In genomic region chr14:54409980-54410810, GRCm38 (mm10) we compare ENCODE assay signal across 8 mouse cellular contexts. TPM values are rescaled to one million over a fixed set of nuclear protein-coding genes. Genes with fewer than 3 reads are reported as not detected.
A peak's percentile ranks its signal among the peaks of the same experiment; 100 is the strongest.
DNase-seq lines count a peak whose midpoint lies in the region; ATAC-seq and TF ChIP-seq lines count a peak whose summit lies in the region.

No protein-coding gene starts in this region.

- H3K9ac ChIP-seq in CH12.LX (ENCODE audit: insufficient read depth, low read depth) = peak overlapping the region; percentile 57
- peak overlapping the region; percentile 10; the same call in 1 of the 2 replicates for H3K9ac ChIP-seq in embryonic facial prominence, embryonic 12.5 days
- no peak overlapping the region for H3K9ac ChIP-seq in hindbrain, embryonic 15.5 days
- H3K9ac ChIP-seq in liver, embryonic 14.5 days (replicated peaks) = no peak overlapping the region
- peak overlapping the region; percentile 53; the same call in 1 of the 2 replicates for H3K9ac ChIP-seq in neural tube, embryonic 13.5 days

- TF ChIP-seq EP300 in CH12.LX (IDR thresholded peaks at IDR 0.05; ENCODE audit: low read length) = no peak
- TF ChIP-seq EP300 in liver, embryonic 14.5 days (IDR thresholded peaks at IDR 0.05; ENCODE audit: low read depth) = no peak

- no peak for DNase-seq in CH12.LX (ENCODE audit: extremely low read depth)
- no peak for DNase-seq in liver, embryonic 14.5 days (ENCODE audit: low read depth in 3 of 3, low spot score in 3 of 3)
- DNase-seq in thymus, postnatal 14 days = no peak
- DNase-seq in thymus, adult 2 months = no peak

- dilution Hi-C loops in CH12.LX (cut with MboI; ENCODE audit: extremely low pct_ligation_motif_present, extremely low pct_unique_long_range_greater_than_20kb, low sequenced_read_pairs) = no loop called here

- no peaks in the 10 kb centered on the region for H3K9me3 ChIP-seq in CH12.LX (replicated peaks; ENCODE audit: low read length)
- no peaks in the 10 kb centered on the region for H3K9me3 ChIP-seq in embryonic facial prominence, embryonic 12.5 days
- no peaks in the 10 kb centered on the region for H3K9me3 ChIP-seq in hindbrain, embryonic 15.5 days
- no peaks in the 10 kb centered on the region for H3K9me3 ChIP-seq in liver, embryonic 14.5 days (ENCODE audit: control insufficient read depth, low read length)
- no peaks in the 10 kb centered on the region for H3K9me3 ChIP-seq in neural tube, embryonic 13.5 days

- peak overlapping the region in 2 of 3 experiments; percentile 10 to 42 for H3K4me3 ChIP-seq in CH12.LX (replicated peaks in 1 of 3; ENCODE audit: low read depth in 2 of 3, low read length in 2 of 3, poor library complexity in 1 of 3)
- no peak overlapping the region for H3K4me3 ChIP-seq in embryonic facial prominence, embryonic 12.5 days
- no peak overlapping the region for H3K4me3 ChIP-seq in hindbrain, embryonic 15.5 days
- no peak overlapping the region for H3K4me3 ChIP-seq in liver, embryonic 14.5 days (ENCODE audit: insufficient read depth in 1 of 2, low read depth in 2 of 2, low read length in 2 of 2)
- H3K4me3 ChIP-seq in neural tube, embryonic 13.5 days = no peak overlapping the region
- H3K4me3 ChIP-seq in thymus, adult 2 months (ENCODE audit: control insufficient read depth, insufficient read depth, low read length) = no peak overlapping the region

- ATAC-seq in embryonic facial prominence, embryonic 12.5 days (ENCODE audit: insufficient number of reproducible peaks, insufficient read depth, low FRiP score, low TSS enrichment) = no peak
- no peak for ATAC-seq in hindbrain, embryonic 15.5 days (ENCODE audit: low FRiP score, low read depth)
- peak; percentile 48; the same call in 1 of the 2 replicates for ATAC-seq in liver, embryonic 14.5 days (ENCODE audit: insufficient read depth)
- no peak for ATAC-seq in neural tube, embryonic 13.5 days (ENCODE audit: low read depth)
- no peak for ATAC-seq in erythroid progenitor cell, adult 5-6 weeks (replicated peaks; ENCODE audit: low FRiP score, poor library complexity, severe bottlenecking)

- peaks cover 11 to 71% of the 10 kb centered on the region in 2 experiments for H3K4me1 ChIP-seq in CH12.LX (ENCODE audit: control insufficient read depth in 1 of 2, insufficient read depth in 2 of 2)
- H3K4me1 ChIP-seq in embryonic facial prominence, embryonic 12.5 days = peaks cover 21% of the 10 kb centered on the region
- peaks cover 6% of the 10 kb centered on the region; the same call in 1 of the 2 replicates for H3K4me1 ChIP-seq in hindbrain, embryonic 15.5 days (replicated peaks)
- peaks cover 0 to 13% of the 10 kb centered on the region in 2 experiments; a peak in 3 of 4 replicates for H3K4me1 ChIP-seq in liver, embryonic 14.5 days (replicated peaks; ENCODE audit: control insufficient read depth in 2 of 2, insufficient read depth in 2 of 2, low read length in 1 of 2)
- peaks cover 13% of the 10 kb centered on the region for H3K4me1 ChIP-seq in neural tube, embryonic 13.5 days (replicated peaks)
- peaks cover 18% of the 10 kb centered on the region for H3K4me1 ChIP-seq in thymus, adult 2 months (replicated peaks; ENCODE audit: control insufficient read depth, insufficient read depth, low read length)

- H3K4me2 ChIP-seq in CH12.LX (ENCODE audit: insufficient read depth, low read depth, poor library complexity, severe bottlenecking) = peak overlapping the region; percentile 68
- H3K4me2 ChIP-seq in embryonic facial prominence, embryonic 12.5 days (replicated peaks) = peak overlapping the region; percentile 0; the same call in 1 of the 2 replicates
- H3K4me2 ChIP-seq in hindbrain, embryonic 15.5 days = peak overlapping the region; percentile 3; the same call in 1 of the 2 replicates
- H3K4me2 ChIP-seq in liver, embryonic 14.5 days (ENCODE audit: low read depth) = peak overlapping the region; percentile 16
- H3K4me2 ChIP-seq in neural tube, embryonic 13.5 days = peak overlapping the region; percentile 29; the same call in 1 of the 2 replicates

- WGBS in embryonic facial prominence, embryonic 12.5 days = 38% methylated on average over 17 of the region's 17 CpGs
- WGBS in hindbrain, embryonic 15.5 days = 46% methylated on average over 17 of the region's 17 CpGs
- WGBS in liver, embryonic 14.5 days (ENCODE audit: insufficient replicate concordance) = 20% methylated on average over 17 of the region's 17 CpGs
- WGBS in neural tube, embryonic 13.5 days = 43% methylated on average over 17 of the region's 17 CpGs
- 62% methylated on average over 17 of the region's 17 CpGs for WGBS in thymus, adult 2 months

- peaks cover 11 to 14% of the 10 kb centered on the region in 2 experiments for H3K36me3 ChIP-seq in CH12.LX (replicated peaks in 1 of 2; ENCODE audit: control insufficient read depth in 1 of 2, insufficient read depth in 1 of 2, low read length in 1 of 2)
- H3K36me3 ChIP-seq in embryonic facial prominence, embryonic 12.5 days = no peaks in the 10 kb centered on the region
- no peaks in the 10 kb centered on the region for H3K36me3 ChIP-seq in hindbrain, embryonic 15.5 days
- H3K36me3 ChIP-seq in liver, embryonic 14.5 days (replicated peaks; ENCODE audit: control insufficient read depth, insufficient read depth, low read depth) = no peaks in the 10 kb centered on the region
- no peaks in the 10 kb centered on the region for H3K36me3 ChIP-seq in neural tube, embryonic 13.5 days
- H3K36me3 ChIP-seq in thymus, adult 2 months (ENCODE audit: control insufficient read depth, insufficient read depth, low read length) = no peaks in the 10 kb centered on the region

- in situ Hi-C loops in CH12.LX (cut with MboI; ENCODE audit: low pct_ligation_motif_present, low pct_unique_long_range_greater_than_20kb, low sequenced_read_pairs) = loop anchor here (25.0 kb wide), 1 partner anchor 348 kb away; no protein-coding TSS in a partner anchor

- H3K27me3 ChIP-seq in CH12.LX (replicated peaks) = no peaks in the 10 kb centered on the region
- H3K27me3 ChIP-seq in embryonic facial prominence, embryonic 12.5 days = 0 out of 2 replicates have a peak, but pooled peaks cover under 1% of the 10 kb centered on the region
- peaks cover 19% of the 10 kb centered on the region for H3K27me3 ChIP-seq in hindbrain, embryonic 15.5 days
- H3K27me3 ChIP-seq in liver, embryonic 14.5 days (ENCODE audit: control insufficient read depth, insufficient read depth, low read length) = no peaks in the 10 kb centered on the region
- H3K27me3 ChIP-seq in neural tube, embryonic 13.5 days = peaks cover 17% of the 10 kb centered on the region
- no peaks in the 10 kb centered on the region for H3K27me3 ChIP-seq in thymus, adult 2 months (ENCODE audit: control insufficient read depth, insufficient read depth, low read length)

- no peak; a peak in 1 of 4 replicates for TF ChIP-seq CTCF in CH12.LX (conservative IDR thresholded peaks at IDR 0.05 in 1 of 2, IDR thresholded peaks at IDR 0.05 in 1 of 2; ENCODE audit: low read depth in 2 of 2, low read length in 2 of 2)
- no peak for TF ChIP-seq CTCF in liver, embryonic 14.5 days (IDR thresholded peaks at IDR 0.05; ENCODE audit: low read depth)
- TF ChIP-seq CTCF in thymus, adult 2 months (IDR thresholded peaks at IDR 0.05; ENCODE audit: borderline replicate concordance, control insufficient read depth, extremely low read depth, insufficient read depth, low read length, poor library complexity) = no peak

- peak overlapping the region; percentile 80 for H3K27ac ChIP-seq in CH12.LX (ENCODE audit: insufficient read depth, low read depth)
- peak overlapping the region; percentile 12; the same call in 1 of the 2 replicates for H3K27ac ChIP-seq in embryonic facial prominence, embryonic 12.5 days
- H3K27ac ChIP-seq in hindbrain, embryonic 15.5 days (replicated peaks) = peak overlapping the region; percentile 29
- no peak overlapping the region for H3K27ac ChIP-seq in liver, embryonic 14.5 days
- H3K27ac ChIP-seq in neural tube, embryonic 13.5 days (replicated peaks) = peak overlapping the region; percentile 71
- no peak overlapping the region for H3K27ac ChIP-seq in thymus, adult 2 months (ENCODE audit: control insufficient read depth, insufficient read depth, low read length)

- TF ChIP-seq POLR2A in CH12.LX (IDR thresholded peaks at IDR 0.05; ENCODE audit: low read depth, low read length) = peak; percentile 49; the same call in 1 of the 2 replicates
- TF ChIP-seq POLR2A in thymus, adult 2 months (IDR thresholded peaks at IDR 0.05; ENCODE audit: control insufficient read depth, extremely low read depth, insufficient read depth, low read length, poor library complexity) = no peak

- no peak for TF ChIP-seq RAD21 in CH12.LX (IDR thresholded peaks at IDR 0.05; ENCODE audit: low read depth, low read length)

- H3K79me2 ChIP-seq in CH12.LX (replicated peaks; ENCODE audit: control insufficient read depth, extremely low read depth, insufficient read depth, poor library complexity, severe bottlenecking) = peaks cover 44% of the 10 kb centered on the region

RNA-seq across cellular contexts. Expression of gene Slc7a7, which starts 7.4 kb away (rescaled TPM):
- total RNA-seq in CH12.LX (2012; rRNA removed) (43.3 and 50.4 TPM in 2 replicates), CH12.LX (2014; rRNA removed) (23.8 and 27.8 TPM in 2 replicates)
- polyA plus RNA-seq in CH12.LX (2012; ENCODE audit: insufficient read length, low read depth) = 40.0 and 45.4 TPM in 2 replicates
- 4.8 and 5.2 TPM in 2 replicates for polyA plus RNA-seq in embryonic facial prominence, embryonic 12.5 days (2016; fragmentation: Nextera tagmentation; extraction: Ambion mirVana)
- polyA plus RNA-seq in hindbrain, embryonic 15.5 days (2015; fragmentation: Nextera tagmentation; extraction: Ambion mirVana) = 4.5 and 5.9 TPM in 2 replicates
- 7.8 and 8.7 TPM in 2 replicates for polyA plus RNA-seq in liver, embryonic 14.5 days (2012; rRNA removed)
- polyA plus RNA-seq in liver, embryonic 14.5 days (2014; fragmentation: Nextera tagmentation; extraction: Ambion mirVana) = 4.9 and 6.2 TPM in 2 replicates
- polyA plus RNA-seq in neural tube, embryonic 13.5 days (2015; fragmentation: Nextera tagmentation; extraction: Ambion mirVana) = 6.7 and 7.9 TPM in 2 replicates
- 1.7 and 2.5 TPM in 2 replicates for total RNA-seq in erythroid progenitor cell, adult 5-6 weeks (2015; ENCODE audit: low replicate concordance)
- total RNA-seq in erythroid progenitor cell, adult 5-6 weeks (2017; ENCODE audit: low replicate concordance) = 1.4 and 1.9 TPM in 2 replicates
- 24.2 and 29.3 TPM in 2 replicates for polyA plus RNA-seq in thymus, adult 2 months (2012; rRNA removed)

RNA-seq across cellular contexts. Expression of gene Mrpl52, which starts 16.5 kb away (rescaled TPM):
- total RNA-seq in CH12.LX (2012; rRNA removed) = 309 and 328 TPM in 2 replicates
- total RNA-seq in CH12.LX (2014; rRNA removed) = 87.9 and 97.1 TPM in 2 replicates
- 230 and 281 TPM in 2 replicates for polyA plus RNA-seq in CH12.LX (2012; ENCODE audit: insufficient read length, low read depth)
- polyA plus RNA-seq in embryonic facial prominence, embryonic 12.5 days (2016; fragmentation: Nextera tagmentation; extraction: Ambion mirVana) = 253 and 263 TPM in 2 replicates
- polyA plus RNA-seq in hindbrain, embryonic 15.5 days (2015; fragmentation: Nextera tagmentation; extraction: Ambion mirVana) = 241 and 251 TPM in 2 replicates
- polyA plus RNA-seq in liver, embryonic 14.5 days (2012; rRNA removed) = 107 and 177 TPM in 2 replicates
- polyA plus RNA-seq in liver, embryonic 14.5 days (2014; fragmentation: Nextera tagmentation; extraction: Ambion mirVana) = 218 and 228 TPM in 2 replicates
- 209 and 275 TPM in 2 replicates for polyA plus RNA-seq in neural tube, embryonic 13.5 days (2015; fragmentation: Nextera tagmentation; extraction: Ambion mirVana)
- 74.6 and 93.1 TPM in 2 replicates for total RNA-seq in erythroid progenitor cell, adult 5-6 weeks (2015; ENCODE audit: low replicate concordance)
- total RNA-seq in erythroid progenitor cell, adult 5-6 weeks (2017; ENCODE audit: low replicate concordance) = 1.1 and 26.1 TPM in 2 replicates
- 211 and 214 TPM in 2 replicates for polyA plus RNA-seq in thymus, adult 2 months (2012; rRNA removed)

RNA-seq across cellular contexts. Expression of gene Mmp14, which starts 21.2 kb away (rescaled TPM):
- total RNA-seq in CH12.LX (2012; rRNA removed) (0.08 and 0.17 TPM in 2 replicates), CH12.LX (2014; rRNA removed) (0.08 and 0.11 TPM in 2 replicates)
- polyA plus RNA-seq in CH12.LX (2012; ENCODE audit: insufficient read length, low read depth) = 0.10 TPM in 1 of 2 replicates, not detected in the other
- 182 and 194 TPM in 2 replicates for polyA plus RNA-seq in embryonic facial prominence, embryonic 12.5 days (2016; fragmentation: Nextera tagmentation; extraction: Ambion mirVana)
- polyA plus RNA-seq in hindbrain, embryonic 15.5 days (2015; fragmentation: Nextera tagmentation; extraction: Ambion mirVana) = 51.1 and 53.4 TPM in 2 replicates
- polyA plus RNA-seq in liver, embryonic 14.5 days (2012; rRNA removed) = 17.7 and 19.0 TPM in 2 replicates
- 14.4 and 15.5 TPM in 2 replicates for polyA plus RNA-seq in liver, embryonic 14.5 days (2014; fragmentation: Nextera tagmentation; extraction: Ambion mirVana)
- 52.7 and 65.4 TPM in 2 replicates for polyA plus RNA-seq in neural tube, embryonic 13.5 days (2015; fragmentation: Nextera tagmentation; extraction: Ambion mirVana)
- 1.8 TPM in 1 of 2 replicates, not detected in the other for total RNA-seq in erythroid progenitor cell, adult 5-6 weeks (2015; ENCODE audit: low replicate concordance)
- 1.4 and 1.7 TPM in 2 replicates for total RNA-seq in erythroid progenitor cell, adult 5-6 weeks (2017; ENCODE audit: low replicate concordance)
- polyA plus RNA-seq in thymus, adult 2 months (2012; rRNA removed) = 76.5 and 89.3 TPM in 2 replicates

RNA-seq across cellular contexts. Expression of gene Oxa1l, which starts 49.6 kb away (rescaled TPM):
- total RNA-seq in CH12.LX (2012; rRNA removed) (37.3 and 38.8 TPM in 2 replicates), CH12.LX (2014; rRNA removed) (34.6 and 34.7 TPM in 2 replicates)
- polyA plus RNA-seq in CH12.LX (2012; ENCODE audit: insufficient read length, low read depth) = 88.9 and 111 TPM in 2 replicates
- polyA plus RNA-seq in embryonic facial prominence, embryonic 12.5 days (2016; fragmentation: Nextera tagmentation; extraction: Ambion mirVana) = 43.3 and 47.4 TPM in 2 replicates
- polyA plus RNA-seq in hindbrain, embryonic 15.5 days (2015; fragmentation: Nextera tagmentation; extraction: Ambion mirVana) = 55.1 and 58.5 TPM in 2 replicates
- polyA plus RNA-seq in liver, embryonic 14.5 days (2012; rRNA removed) = 27.9 and 29.8 TPM in 2 replicates
- 17.4 and 20.1 TPM in 2 replicates for polyA plus RNA-seq in liver, embryonic 14.5 days (2014; fragmentation: Nextera tagmentation; extraction: Ambion mirVana)
- polyA plus RNA-seq in neural tube, embryonic 13.5 days (2015; fragmentation: Nextera tagmentation; extraction: Ambion mirVana) = 52.6 and 53.1 TPM in 2 replicates
- total RNA-seq in erythroid progenitor cell, adult 5-6 weeks (2015; ENCODE audit: low replicate concordance) = 13.3 and 21.0 TPM in 2 replicates
- total RNA-seq in erythroid progenitor cell, adult 5-6 weeks (2017; ENCODE audit: low replicate concordance) = 14.0 and 19.3 TPM in 2 replicates
- 177 and 188 TPM in 2 replicates for polyA plus RNA-seq in thymus, adult 2 months (2012; rRNA removed)

RNA-seq across cellular contexts. Expression of gene Lrp10, which starts 53.7 kb away (rescaled TPM):
- 51.4 and 60.0 TPM in 2 replicates for total RNA-seq in CH12.LX (2012; rRNA removed)
- total RNA-seq in CH12.LX (2014; rRNA removed) = 27.9 and 28.7 TPM in 2 replicates
- polyA plus RNA-seq in CH12.LX (2012; ENCODE audit: insufficient read length, low read depth) = 64.1 and 79.8 TPM in 2 replicates
- 33.1 and 34.6 TPM in 2 replicates for polyA plus RNA-seq in embryonic facial prominence, embryonic 12.5 days (2016; fragmentation: Nextera tagmentation; extraction: Ambion mirVana)
- polyA plus RNA-seq in hindbrain, embryonic 15.5 days (2015; fragmentation: Nextera tagmentation; extraction: Ambion mirVana) = 30.3 and 34.3 TPM in 2 replicates
- polyA plus RNA-seq in liver, embryonic 14.5 days (2012; rRNA removed) = 12.8 and 12.9 TPM in 2 replicates
- polyA plus RNA-seq in liver, embryonic 14.5 days (2014; fragmentation: Nextera tagmentation; extraction: Ambion mirVana) = 11.1 and 17.2 TPM in 2 replicates
- 30.1 and 32.7 TPM in 2 replicates for polyA plus RNA-seq in neural tube, embryonic 13.5 days (2015; fragmentation: Nextera tagmentation; extraction: Ambion mirVana)
- 21.0 and 22.0 TPM in 2 replicates for total RNA-seq in erythroid progenitor cell, adult 5-6 weeks (2015; ENCODE audit: low replicate concordance)
- total RNA-seq in erythroid progenitor cell, adult 5-6 weeks (2017; ENCODE audit: low replicate concordance) = 23.0 and 38.6 TPM in 2 replicates
- 308 and 317 TPM in 2 replicates for polyA plus RNA-seq in thymus, adult 2 months (2012; rRNA removed)

Comparison
In these comparisons a context has a peak if more than half of its experiments do, and no peak if none do; other contexts are left out.
1. H3K27ac ChIP-seq: peak in CH12.LX (single experiment), embryonic facial prominence, embryonic 12.5 days (single experiment), hindbrain, embryonic 15.5 days (single experiment) and neural tube, embryonic 13.5 days (single experiment); none in liver, embryonic 14.5 days (single experiment) and thymus, adult 2 months (single experiment).
2. H3K4me2 ChIP-seq: peak in every context shown above with its lines; median percentile 68 in CH12.LX; 29 in neural tube, embryonic 13.5 days; 16 in liver, embryonic 14.5 days; 3 in hindbrain, embryonic 15.5 days; 0 in embryonic facial prominence, embryonic 12.5 days.
3. H3K4me3 ChIP-seq: peak in CH12.LX (2 of 3); none in embryonic facial prominence, embryonic 12.5 days (single experiment), hindbrain, embryonic 15.5 days (single experiment), liver, embryonic 14.5 days (0 of 2), neural tube, embryonic 13.5 days (single experiment) and thymus, adult 2 months (single experiment).
4. H3K9ac ChIP-seq: peak in CH12.LX (single experiment), embryonic facial prominence, embryonic 12.5 days (single experiment) and neural tube, embryonic 13.5 days (single experiment); none in hindbrain, embryonic 15.5 days (single experiment) and liver, embryonic 14.5 days (single experiment).
5. RNA of gene Mmp14, which starts 21.2 kb away (polyA plus RNA-seq): 182 to 194 TPM in embryonic facial prominence, embryonic 12.5 days, 76.5 to 89.3 TPM in thymus, adult 2 months, 52.7 to 65.4 TPM in neural tube, embryonic 13.5 days, 51.1 to 53.4 TPM in hindbrain, embryonic 15.5 days and 14.4 to 19.0 TPM in liver, embryonic 14.5 days; 0.10 TPM in CH12.LX; every median in the first group is over 10 times any median in the second.